Mouse (Mus musculus) c-Kit-positive CD71-negative TER-119-negative erythroid progenitor cells, embryonic 14.5 days (primary cell): Measurements from ENCODE around the gene Cipc.

ENCODE experiments used
- DNase-seq: peaks from one replicate; pipeline ENCODE4 v3.0.0-alpha.2; 2013; ENCODE audit warnings: low read depth

The Cipc gene

GRCm38 (mm10) chr12:86946862-86947574 is at the start of gene Cipc:
Gene Cipc, plus strand, starts transcription at chr12:86947043.
- peak; percentile 95 for DNase-seq

DNA sequence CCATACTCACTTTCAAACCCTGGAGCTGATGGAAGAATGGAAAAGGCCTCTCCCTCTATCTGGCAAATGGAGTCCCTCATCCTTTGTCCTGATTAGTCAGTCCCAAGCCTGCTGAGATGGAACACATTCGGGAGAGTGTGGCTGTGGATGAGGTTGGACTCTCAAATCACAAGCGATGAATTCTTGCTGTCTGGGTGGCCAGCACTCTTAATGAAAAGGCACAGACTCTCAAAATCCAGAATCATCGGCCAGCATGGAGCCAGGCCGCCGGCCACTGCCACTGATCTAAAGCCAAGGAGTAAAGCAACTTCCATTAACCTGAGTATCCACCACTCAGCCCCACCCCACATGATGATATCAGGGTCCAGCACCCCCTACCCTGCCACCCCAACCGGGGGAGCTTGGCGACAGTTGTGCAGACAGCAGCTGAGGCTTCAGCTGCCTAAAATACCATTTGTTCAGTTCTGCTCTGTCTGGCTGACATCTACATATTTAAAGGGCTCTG is 49.0 kb upstream of the Cipc start:
- DNase-seq = no peak

DNA sequence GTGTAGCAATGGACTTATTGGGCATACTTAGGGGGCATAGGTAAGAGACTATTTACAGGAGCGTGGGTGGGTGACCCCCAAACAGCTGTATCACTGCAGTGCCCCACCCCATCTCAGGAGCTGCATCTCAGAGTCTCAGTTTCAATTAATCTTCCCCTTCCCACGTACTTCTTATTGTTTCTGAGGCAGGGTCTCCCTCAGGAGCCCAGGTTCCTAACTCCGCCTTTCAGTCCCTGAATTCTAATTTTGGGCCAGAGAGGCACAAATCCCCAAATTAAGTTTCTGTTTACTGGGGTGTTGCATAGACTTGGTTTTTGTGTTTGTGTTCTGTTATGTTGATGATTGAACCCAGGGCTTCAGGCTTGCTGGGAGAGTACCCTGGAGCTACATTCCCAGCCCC is 48.4 kb upstream of the Cipc start:
- DNase-seq = no peak

GRCm38 (mm10) chr12:86899461-86900179 is 47.2 kb upstream of the Cipc start:
- no peak for DNase-seq

GRCm38 (mm10) chr12:86903828-86904806 is 42.7 kb upstream of the Cipc start:
- DNase-seq = no peak

- no peak for DNase-seq
Measured at GRCm38 (mm10) chr12:86905203-86905602, 41.6 kb upstream of the Cipc start.

DNA sequence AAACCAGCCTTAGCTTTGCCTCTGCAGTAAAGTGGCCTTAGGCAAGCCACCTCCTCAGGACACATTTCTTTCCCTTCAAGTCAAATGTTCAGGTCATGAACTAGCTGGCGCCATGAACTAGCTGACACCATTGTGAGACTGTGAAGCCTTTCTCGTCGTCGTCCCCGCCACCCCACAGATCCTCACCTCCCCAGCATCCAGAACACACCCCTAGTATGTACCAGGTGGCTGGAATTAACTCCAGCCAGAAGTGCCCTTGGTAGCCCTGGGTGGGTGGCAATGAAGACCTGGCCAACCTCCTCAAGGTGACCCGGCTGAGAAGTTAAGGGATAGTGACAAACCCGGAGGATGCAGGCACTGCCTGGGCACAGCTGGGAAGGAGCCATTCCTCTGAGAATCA is 41.0 kb upstream of the Cipc start:
- DNase-seq = no peak

- peak; percentile 82 for DNase-seq
Measured at GRCm38 (mm10) chr12:86906395-86906794, 40.4 kb upstream of the Cipc start.

DNA sequence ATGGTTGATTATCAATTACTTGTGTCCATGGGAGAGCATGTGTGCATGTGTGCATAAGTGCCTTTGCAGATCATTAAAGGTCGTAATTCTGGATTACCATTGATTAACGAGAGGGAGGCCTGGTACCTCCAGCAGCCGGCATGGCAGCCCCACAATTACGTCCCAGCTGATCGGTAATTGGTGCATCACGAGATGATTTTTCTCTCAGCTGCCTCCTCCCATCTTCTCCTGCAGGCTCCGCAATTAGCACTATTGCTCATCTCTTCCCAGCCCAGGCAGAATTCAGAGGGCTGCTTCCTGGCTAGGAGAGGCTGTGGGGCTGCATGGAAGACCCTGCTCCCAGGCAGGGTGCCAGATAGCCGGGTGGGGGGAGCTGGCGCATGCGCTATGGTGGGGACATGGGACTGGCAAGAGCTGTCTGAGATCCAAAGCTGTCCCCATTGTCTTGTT is 35.3 kb upstream of the Cipc start:
- no peak for DNase-seq

DNA sequence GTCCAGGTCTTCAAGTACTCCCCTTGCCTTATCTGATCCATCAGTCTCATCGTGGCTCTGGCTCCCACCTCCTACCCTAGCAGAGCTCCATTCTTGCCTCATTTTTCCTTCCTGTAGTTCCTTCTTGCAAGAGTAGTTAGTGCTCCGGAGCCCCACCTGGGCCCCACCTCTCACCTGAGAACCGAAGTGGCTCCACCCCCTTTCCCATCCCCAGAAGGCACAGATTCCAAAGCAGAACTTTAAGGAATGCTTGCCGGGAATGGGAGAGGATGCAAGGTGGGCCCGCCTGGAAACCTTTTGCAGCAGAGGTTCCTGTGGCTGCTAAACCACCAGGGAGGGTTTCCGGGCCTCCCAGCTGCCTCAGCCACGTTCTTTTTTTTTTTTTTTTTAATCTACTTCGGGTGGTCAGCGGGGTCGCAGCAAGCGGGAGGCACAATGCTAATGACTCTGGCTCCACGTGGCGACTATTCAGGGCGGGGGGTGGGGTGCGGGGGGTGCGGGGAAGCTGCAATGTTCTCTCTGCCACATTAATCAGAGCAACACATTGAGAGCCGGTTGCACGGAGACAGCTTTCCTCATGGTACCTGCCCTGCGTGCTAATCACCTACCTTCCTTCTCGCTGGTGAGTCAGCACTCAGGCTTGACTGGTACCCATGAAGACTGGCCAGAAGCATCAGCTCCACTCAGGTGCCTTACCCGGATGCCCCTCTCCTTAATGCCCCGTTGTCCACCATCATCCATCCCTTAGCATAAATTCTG is 34.3 kb upstream of the Cipc start:
- no peak for DNase-seq

DNA sequence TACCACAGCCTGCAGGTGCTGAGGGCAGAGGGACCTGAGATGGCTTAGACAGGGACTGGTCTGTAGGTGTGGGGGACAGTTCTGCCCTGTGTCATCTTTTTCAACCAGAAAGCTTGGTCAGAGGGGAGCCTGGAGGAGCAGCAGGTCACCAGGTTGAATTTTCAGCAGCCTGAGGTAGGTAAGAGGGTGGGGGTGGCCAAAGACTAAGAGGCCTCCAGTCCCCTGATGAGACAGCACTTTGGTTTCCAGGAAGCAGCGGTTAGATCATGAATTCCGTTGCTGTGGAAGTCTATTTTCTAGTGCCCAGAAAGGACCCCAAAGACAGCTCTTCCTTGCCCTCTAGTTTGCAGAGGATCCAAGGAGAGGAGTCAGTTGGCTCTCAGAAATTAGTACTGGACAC is 32.5 kb upstream of the Cipc start:
- peak; percentile 34 for DNase-seq

- DNase-seq = no peak
Measured at GRCm38 (mm10) chr12:86914756-86915155, 32.1 kb upstream of the Cipc start.

- no peak for DNase-seq
Measured at GRCm38 (mm10) chr12:86915617-86916016, 31.2 kb upstream of the Cipc start.

- DNase-seq = no peak
Measured at GRCm38 (mm10) chr12:86916796-86917573, 29.9 kb upstream of the Cipc start.

- DNase-seq = no peak
Measured at GRCm38 (mm10) chr12:86918361-86918967, 28.4 kb upstream of the Cipc start.

- no peak for DNase-seq
Measured at GRCm38 (mm10) chr12:86918983-86919722, 27.7 kb upstream of the Cipc start.

- DNase-seq = peak; percentile 78
Measured at GRCm38 (mm10) chr12:86923837-86924236, 23.0 kb upstream of the Cipc start.

DNA sequence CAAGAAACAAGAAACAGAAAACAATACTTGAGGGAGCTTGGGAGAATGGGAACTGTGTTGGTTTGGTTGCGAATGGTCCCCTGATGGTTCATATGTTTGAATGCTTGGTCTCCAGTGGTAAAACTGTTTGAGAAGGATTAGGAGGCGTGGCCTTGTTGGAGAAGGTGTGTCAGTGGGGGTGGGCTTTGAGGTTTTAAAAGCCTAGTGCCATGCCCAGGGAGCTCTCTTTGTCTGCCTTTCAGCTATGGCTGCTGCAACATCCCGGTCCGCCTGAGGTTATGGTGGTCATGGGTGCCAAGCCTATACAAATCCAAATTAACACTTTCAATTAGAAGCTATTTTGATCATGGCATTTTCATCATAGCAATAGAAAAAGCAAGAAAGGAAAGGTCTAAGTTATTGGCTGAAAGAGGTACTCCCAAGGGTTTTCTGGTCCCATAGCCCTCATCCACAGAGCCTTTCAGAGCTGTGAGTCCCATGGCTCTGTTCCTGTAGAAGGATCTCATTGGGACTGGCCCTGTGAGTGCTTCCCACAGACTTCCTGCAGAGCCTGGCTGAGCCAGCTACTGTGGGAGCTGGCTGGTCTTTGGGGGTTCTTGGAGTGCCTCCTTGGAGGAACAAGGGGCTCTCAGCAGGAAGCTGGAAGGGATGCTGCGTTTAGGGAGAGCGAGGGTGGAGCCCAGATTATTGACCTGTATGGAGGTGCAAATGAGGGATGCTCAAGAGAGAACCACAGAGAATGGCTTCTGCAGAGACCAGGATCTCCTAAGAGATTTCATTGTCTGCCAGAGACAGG is 15.7 kb upstream of the Cipc start:
- DNase-seq = no peak
